Mouse (Mus musculus) liver, adult 2 months (tissue): Measurements from ENCODE around the gene Ikzf2.

Experiments
- CTCF ChIP-seq: fragments of 200-500 bp; IDR thresholded peaks from 2 replicates; pipeline ENCODE4 v1.5.1; 2011; ENCODE audit warnings: low read depth, low read length, control low read depth
- POLR2A ChIP-seq: fragments of 200-500 bp; IDR thresholded peaks from 2 replicates; pipeline ENCODE4 v1.6.1; 2011; ENCODE audit warnings: low read length, control low read depth; ENCODE audit not compliant: insufficient read depth; ENCODE audit errors: extremely low read depth

DNA sequence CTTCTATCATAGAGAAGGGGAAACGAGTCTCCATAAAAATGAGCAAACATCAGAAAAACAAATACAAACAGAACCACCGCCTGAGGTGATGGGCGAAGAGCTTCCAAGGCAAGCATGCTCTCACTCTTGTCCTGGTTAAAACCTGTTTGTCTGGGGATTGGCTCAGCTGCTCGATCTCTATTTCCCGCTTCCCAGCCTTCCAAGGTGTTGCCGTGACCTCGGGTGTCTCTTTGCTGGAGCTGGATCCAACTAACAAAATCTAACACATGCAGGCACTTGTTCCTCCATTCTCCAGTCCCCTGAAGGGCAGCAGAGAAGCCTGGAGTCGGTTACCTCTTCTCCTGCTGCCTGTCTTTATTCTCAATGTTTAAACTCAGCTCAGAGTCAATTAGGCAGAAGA lies 57.5 kb downstream of the Ikzf2 start:
- no peak for TF ChIP-seq POLR2A
- TF ChIP-seq CTCF: no peak
